Mouse (Mus musculus) erythroblast, embryonic 14.5 days (primary cell): ENCODE results near the gene Mus81.

Experiments used
- GATA1 ChIP-seq: IDR thresholded peaks from 2 replicates; pipeline ENCODE4 v1.6.1; 2012; ENCODE audit warnings: low read length, inconsistent platforms, mixed read lengths
- TAL1 ChIP-seq: IDR thresholded peaks from 3 replicates; pipeline ENCODE4 v1.6.1; 2012; ENCODE audit warnings: low read length, inconsistent platforms, mixed read lengths

DNA sequence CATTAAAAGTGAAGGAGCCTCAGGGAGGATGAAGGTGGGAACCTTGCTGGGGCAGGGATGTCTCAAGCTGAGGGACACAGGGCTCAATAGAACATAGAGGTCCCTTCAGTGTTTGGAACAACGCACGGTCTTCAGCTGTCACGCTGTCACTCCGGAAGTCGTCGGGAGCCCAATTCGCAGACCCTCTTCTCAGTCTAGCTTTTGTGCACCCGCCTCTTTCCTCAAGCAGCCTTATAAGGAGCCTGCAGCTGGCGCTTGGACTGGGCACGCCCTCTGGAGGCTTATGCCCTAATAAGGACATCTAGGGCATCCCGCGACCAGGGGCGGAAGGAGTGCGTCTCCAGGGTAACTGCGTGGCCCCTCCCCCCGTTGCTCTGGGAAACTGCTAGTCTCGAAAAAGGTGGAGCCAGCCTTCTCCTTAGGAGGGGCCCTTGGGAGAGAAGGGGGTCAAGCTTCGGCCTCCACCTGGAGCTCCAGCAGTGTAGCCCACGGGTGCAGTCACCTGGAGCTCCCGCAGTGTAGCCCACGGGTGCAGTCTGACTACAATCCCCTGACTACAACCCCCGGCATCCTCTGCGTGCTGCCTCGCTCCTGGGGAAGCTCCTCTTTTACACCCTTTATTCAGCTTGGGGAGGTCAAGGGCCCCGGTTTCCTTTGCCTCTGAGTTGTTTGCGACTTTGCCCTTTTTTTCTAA, 823 bp upstream of the Mus81 start:
- TF ChIP-seq TAL1 (no peak), GATA1 (no peak)
